Mouse (Mus musculus) adrenal gland (tissue): ENCODE results near the gene Ezr.

Source experiments
- intact Hi-C: fragments of 180-260 bp; cut with DNase I; formaldehyde crosslinking; loops from one replicate; pipeline ENCODE4 v1.15.1; 2025

Ezr gene

GRCm38 (mm10) chr17:6772490-6772773, 10.2 kb downstream of the Ezr start:
- intact Hi-C loops = loop anchor here (10.0 kb wide), 1 partner anchor 122 kb away; no protein-coding TSS in a partner anchor

- intact Hi-C loops = loop anchor here (10.0 kb wide), 1 partner anchor 123 kb away; no protein-coding TSS in a partner anchor
Observed at GRCm38 (mm10) chr17:6771661-6772489, 10.7 kb downstream of the Ezr start.

- intact Hi-C loops = loop anchor here (10.0 kb wide), 1 partner anchor 125 kb away; no protein-coding TSS in a partner anchor
Observed at GRCm38 (mm10) chr17:6769602-6770001, 13.0 kb downstream of the Ezr start.

- intact Hi-C loops = no loop called here
Observed at GRCm38 (mm10) chr17:6768301-6768788, 14.2 kb downstream of the Ezr start.

GRCm38 (mm10) chr17:6767771-6768170, 14.8 kb downstream of the Ezr start:
- intact Hi-C loops = no loop called here

GRCm38 (mm10) chr17:6766823-6767222, 15.8 kb downstream of the Ezr start:
- intact Hi-C loops = no loop called here

GRCm38 (mm10) chr17:6765886-6766285, 16.7 kb downstream of the Ezr start:
- intact Hi-C loops = no loop called here

- intact Hi-C loops = no loop called here
Observed at GRCm38 (mm10) chr17:6764730-6765129, 17.9 kb downstream of the Ezr start.

- intact Hi-C loops = no loop called here
Observed at GRCm38 (mm10) chr17:6764227-6764593, 18.4 kb downstream of the Ezr start.

GRCm38 (mm10) chr17:6763513-6764226, 18.9 kb downstream of the Ezr start:
- intact Hi-C loops = no loop called here

GRCm38 (mm10) chr17:6759717-6760292, 22.8 kb downstream of the Ezr start:
- intact Hi-C loops = no loop called here

- intact Hi-C loops = no loop called here
Observed at GRCm38 (mm10) chr17:6758845-6759244, 23.7 kb downstream of the Ezr start.

GRCm38 (mm10) chr17:6757902-6758301, 24.7 kb downstream of the Ezr start:
- intact Hi-C loops = no loop called here

GRCm38 (mm10) chr17:6755873-6756272, 26.7 kb downstream of the Ezr start:
- intact Hi-C loops = no loop called here

GRCm38 (mm10) chr17:6755176-6755575, 27.4 kb downstream of the Ezr start:
- intact Hi-C loops = no loop called here

- intact Hi-C loops = no loop called here
Observed at GRCm38 (mm10) chr17:6752375-6752774, 30.2 kb downstream of the Ezr start.

GRCm38 (mm10) chr17:6751221-6751859, 31.2 kb downstream of the Ezr start:
- intact Hi-C loops = no loop called here

GRCm38 (mm10) chr17:6748779-6749464, 33.7 kb downstream of the Ezr start:
- intact Hi-C loops = no loop called here

- intact Hi-C loops = no loop called here
Observed at GRCm38 (mm10) chr17:6747478-6747877, 35.1 kb downstream of the Ezr start.

GRCm38 (mm10) chr17:6746452-6747231, 35.9 kb downstream of the Ezr start:
- intact Hi-C loops = no loop called here
